Mouse (Mus musculus): ENCODE results near the gene Cmip.

- no peak for TF ChIP-seq GATA1 (IDR thresholded peaks at IDR 0.05; ENCODE audit: borderline replicate concordance, low read length)
- no peak for TF ChIP-seq FLI1 (IDR thresholded peaks at IDR 0.05; ENCODE audit: low read length)
Observed at GRCm38 (mm10) chr8:117254496-117254895, 2.4 kb upstream of the Cmip start.
